Mouse (Mus musculus): ENCODE results near the gene Cabin1. TPM values are rescaled to one million over a fixed set of nuclear protein-coding genes. Genes with fewer than 3 reads are reported as not detected.

The Cabin1 gene
- polyA plus RNA-seq, 1 experiment from 2014 or later, result 30.7 TPM

GRCm38 (mm10) chr10:75675594-75675993, 88.5 kb downstream of the Cabin1 start:
- no peak overlapping the region for H3K27ac ChIP-seq (replicated peaks; ENCODE audit: low read depth, low read length)
- WGBS, result 72% methylated on average over 8 of the region's 8 CpGs
- no peaks in the 10 kb centered on the region for H3K27me3 ChIP-seq (ENCODE audit: control insufficient read depth, insufficient read depth, low read length)
- no peak overlapping the region for H3K9ac ChIP-seq (ENCODE audit: low read length)
- ATAC-seq (ENCODE audit: insufficient number of reproducible peaks, low FRiP score, low TSS enrichment, low read depth) (no peak), DNase-seq (ENCODE audit: low spot score) (no peak)
- H3K4me2 ChIP-seq (ENCODE audit: low read depth, severe bottlenecking), result no peak overlapping the region
- no peaks in the 10 kb centered on the region for H3K9me3 ChIP-seq (ENCODE audit: control insufficient read depth, low read length)
- H3K36me3 ChIP-seq (ENCODE audit: control insufficient read depth, insufficient read depth, low read length), result no peaks in the 10 kb centered on the region
- no peak overlapping the region for H3K4me3 ChIP-seq (ENCODE audit: low read depth, low read length)
- peaks cover 12% of the 10 kb centered on the region for H3K4me1 ChIP-seq (ENCODE audit: control insufficient read depth, insufficient read depth, low read length)

DNA sequence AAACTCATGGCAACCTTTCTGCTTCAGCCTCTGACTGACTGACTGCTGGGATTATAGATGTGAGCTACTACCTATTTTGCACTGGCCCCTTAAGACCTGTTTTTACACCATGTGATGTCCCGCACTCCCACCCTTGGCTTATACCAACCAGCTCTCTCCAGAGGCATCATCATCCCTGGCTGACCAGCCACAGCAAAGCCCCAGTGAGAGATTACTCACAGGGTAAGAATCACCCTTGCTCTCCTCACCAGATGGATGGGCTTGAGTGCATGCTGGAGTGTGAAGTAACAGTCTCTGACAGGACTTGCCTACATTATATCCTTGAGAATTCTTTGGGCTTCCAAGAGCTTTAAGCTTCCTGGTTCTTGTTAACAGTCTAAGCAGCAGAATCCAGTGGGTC, 94.2 kb downstream of the Cabin1 start:
- no peak overlapping the region for H3K4me3 ChIP-seq (ENCODE audit: low read depth, low read length)
- H3K27ac ChIP-seq (replicated peaks; ENCODE audit: low read depth, low read length), result no peak overlapping the region
- no peaks in the 10 kb centered on the region; the same call in 1 of the 2 replicates for H3K36me3 ChIP-seq (ENCODE audit: control insufficient read depth, insufficient read depth, low read length)
- H3K9ac ChIP-seq (ENCODE audit: low read length), result no peak overlapping the region
- no peaks in the 10 kb centered on the region for H3K9me3 ChIP-seq (ENCODE audit: control insufficient read depth, low read length)
- no peaks in the 10 kb centered on the region for H3K27me3 ChIP-seq (ENCODE audit: control insufficient read depth, insufficient read depth, low read length)
- 100% methylated on average over 1 of the region's 1 CpGs for WGBS
- DNase-seq (ENCODE audit: low spot score), result no peak
- no peak overlapping the region for H3K4me2 ChIP-seq (ENCODE audit: low read depth, severe bottlenecking)
- ATAC-seq (ENCODE audit: insufficient number of reproducible peaks, low FRiP score, low TSS enrichment, low read depth), result no peak
- peaks cover 14% of the 10 kb centered on the region; the same call in 1 of the 2 replicates for H3K4me1 ChIP-seq (ENCODE audit: control insufficient read depth, insufficient read depth, low read length)

- no peak overlapping the region for H3K27ac ChIP-seq (replicated peaks; ENCODE audit: low read depth, low read length)
- H3K9me3 ChIP-seq (ENCODE audit: control insufficient read depth, low read length), result no peaks in the 10 kb centered on the region
- H3K4me2 ChIP-seq (ENCODE audit: low read depth, severe bottlenecking), result peak overlapping the region; percentile 100
- DNase-seq (ENCODE audit: low spot score) (peak; percentile 62), ATAC-seq (ENCODE audit: insufficient number of reproducible peaks, low FRiP score, low TSS enrichment, low read depth) (peak; percentile 55)
- 1% methylated on average over 23 of the region's 23 CpGs for WGBS
- H3K27me3 ChIP-seq (ENCODE audit: control insufficient read depth, insufficient read depth, low read length), result no peaks in the 10 kb centered on the region
- H3K4me3 ChIP-seq (ENCODE audit: low read depth, low read length), result peak overlapping the region; percentile 63
- H3K4me1 ChIP-seq (ENCODE audit: control insufficient read depth, insufficient read depth, low read length), result peaks cover 14% of the 10 kb centered on the region; the same call in 1 of the 2 replicates
- H3K36me3 ChIP-seq (ENCODE audit: control insufficient read depth, insufficient read depth, low read length), result peaks cover 3% of the 10 kb centered on the region; the same call in 1 of the 2 replicates
- H3K9ac ChIP-seq (ENCODE audit: low read length), result peak overlapping the region; percentile 64
Observed at GRCm38 (mm10) chr10:75667911-75668270, 96.2 kb downstream of the Cabin1 start.

DNA sequence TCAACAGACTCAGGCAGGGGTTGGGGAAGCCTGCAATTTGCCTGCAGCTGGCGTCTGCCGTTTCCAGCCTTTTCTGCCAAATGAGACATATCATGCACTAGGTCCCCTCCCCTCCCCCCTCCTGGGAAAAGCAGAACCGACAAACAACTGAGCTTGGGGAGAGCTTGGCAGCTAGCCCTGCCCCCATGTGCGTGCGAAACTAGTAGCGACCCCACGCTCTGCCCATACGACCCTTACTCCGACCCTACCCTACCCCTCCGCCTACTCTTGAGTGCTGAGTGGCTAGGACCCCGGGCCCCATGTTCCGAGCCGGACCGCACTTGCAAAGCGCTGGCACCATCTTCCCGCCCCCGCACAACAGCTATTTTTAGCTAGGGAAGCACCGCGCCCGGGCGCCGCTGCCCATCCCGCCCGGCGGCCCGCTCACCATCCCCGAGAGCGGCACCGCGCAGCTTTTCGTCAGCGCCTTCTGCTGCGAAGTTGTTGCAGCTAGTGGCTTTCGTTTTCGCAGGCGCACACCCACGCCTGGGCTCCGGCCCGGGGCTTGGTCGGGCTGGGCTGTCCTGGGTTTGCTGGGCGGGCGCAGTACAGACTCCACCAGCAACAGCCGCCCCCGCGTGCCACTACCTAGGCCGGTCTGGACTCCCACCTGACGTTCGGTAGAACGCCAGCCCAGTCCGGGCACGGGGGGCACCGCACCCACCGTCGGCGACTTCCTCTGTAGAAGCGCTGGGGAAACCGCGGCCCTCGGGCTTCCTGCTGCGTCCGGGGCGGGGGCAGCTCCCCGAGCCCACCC, 96.8 kb downstream of the Cabin1 start:
- Histone ChIP-seq H3K4me2 (ENCODE audit: low read depth, severe bottlenecking) (peak overlapping the region; percentile 100), H3K27me3 (ENCODE audit: control insufficient read depth, insufficient read depth, low read length) (no peaks in the 10 kb centered on the region), H3K4me1 (ENCODE audit: control insufficient read depth, insufficient read depth, low read length) (peaks cover 14% of the 10 kb centered on the region; the same call in 1 of the 2 replicates), H3K9me3 (ENCODE audit: control insufficient read depth, low read length) (no peaks in the 10 kb centered on the region), H3K9ac (ENCODE audit: low read length) (peak overlapping the region; percentile 64), H3K27ac (replicated peaks; ENCODE audit: low read depth, low read length) (no peak overlapping the region), H3K4me3 (ENCODE audit: low read depth, low read length) (peak overlapping the region; percentile 63), H3K36me3 (ENCODE audit: control insufficient read depth, insufficient read depth, low read length) (peaks cover 3% of the 10 kb centered on the region; the same call in 1 of the 2 replicates)
- ATAC-seq (ENCODE audit: insufficient number of reproducible peaks, low FRiP score, low TSS enrichment, low read depth), result no peak
- WGBS, result under 1% methylated on average over 62 of the region's 63 CpGs
- peak; percentile 68 for DNase-seq (ENCODE audit: low spot score)

GRCm38 (mm10) chr10:75666451-75667030, 97.6 kb downstream of the Cabin1 start:
- peak overlapping the region; percentile 100 for H3K4me2 ChIP-seq (ENCODE audit: low read depth, severe bottlenecking)
- peak overlapping the region; percentile 64; the same call in 1 of the 2 replicates for H3K9ac ChIP-seq (ENCODE audit: low read length)
- H3K4me3 ChIP-seq (ENCODE audit: low read depth, low read length), result peak overlapping the region; percentile 63; the same call in 1 of the 2 replicates
- 49% methylated on average over 4 of the region's 4 CpGs for WGBS
- H3K4me1 ChIP-seq (ENCODE audit: control insufficient read depth, insufficient read depth, low read length), result peaks cover 14% of the 10 kb centered on the region; the same call in 1 of the 2 replicates
- no peaks in the 10 kb centered on the region for H3K27me3 ChIP-seq (ENCODE audit: control insufficient read depth, insufficient read depth, low read length)
- H3K27ac ChIP-seq (replicated peaks; ENCODE audit: low read depth, low read length), result no peak overlapping the region
- H3K36me3 ChIP-seq (ENCODE audit: control insufficient read depth, insufficient read depth, low read length), result peaks cover 5% of the 10 kb centered on the region; the same call in 1 of the 2 replicates
- DNase-seq (ENCODE audit: low spot score) (no peak), ATAC-seq (ENCODE audit: insufficient number of reproducible peaks, low FRiP score, low TSS enrichment, low read depth) (no peak)
- H3K9me3 ChIP-seq (ENCODE audit: control insufficient read depth, low read length), result no peaks in the 10 kb centered on the region

DNA sequence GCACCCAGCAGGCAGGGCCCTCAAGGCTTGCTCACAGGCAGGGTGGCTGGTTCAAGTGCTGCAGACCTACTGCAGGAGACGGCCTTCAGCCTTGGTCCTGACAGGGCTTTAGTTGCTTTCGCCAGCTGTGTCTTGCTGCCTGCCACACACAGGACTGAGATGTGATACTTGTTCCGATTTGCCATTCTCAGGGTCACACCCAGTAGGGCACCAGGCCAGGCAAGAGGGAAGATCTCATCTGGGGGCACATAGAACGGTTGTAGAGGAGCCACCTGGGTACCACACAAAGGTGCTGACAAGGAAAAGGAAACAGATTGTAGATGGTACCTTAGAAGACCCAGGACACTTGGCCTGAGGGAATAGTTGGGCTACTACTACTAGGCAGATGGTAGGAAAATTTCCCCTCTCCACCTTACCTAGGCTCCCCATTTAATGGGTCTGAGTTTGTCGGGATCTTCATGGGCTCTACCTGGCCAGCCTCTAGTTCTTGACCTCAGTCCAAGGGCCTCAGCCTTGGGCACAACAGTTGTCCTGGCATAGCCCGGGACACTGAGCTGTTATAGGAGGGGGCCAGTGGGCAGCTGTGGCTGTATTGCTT, 99.4 kb downstream of the Cabin1 start:
- H3K27me3 ChIP-seq (ENCODE audit: control insufficient read depth, insufficient read depth, low read length), result no peaks in the 10 kb centered on the region
- ATAC-seq (ENCODE audit: insufficient number of reproducible peaks, low FRiP score, low TSS enrichment, low read depth) (no peak), DNase-seq (ENCODE audit: low spot score) (no peak)
- WGBS, result 89% methylated on average over 6 of the region's 6 CpGs
- no peak overlapping the region for H3K4me2 ChIP-seq (ENCODE audit: low read depth, severe bottlenecking)
- peaks cover 14% of the 10 kb centered on the region; the same call in 1 of the 2 replicates for H3K4me1 ChIP-seq (ENCODE audit: control insufficient read depth, insufficient read depth, low read length)
- no peak overlapping the region for H3K9ac ChIP-seq (ENCODE audit: low read length)
- no peak overlapping the region for H3K4me3 ChIP-seq (ENCODE audit: low read depth, low read length)
- no peak overlapping the region for H3K27ac ChIP-seq (replicated peaks; ENCODE audit: low read depth, low read length)
- no peaks in the 10 kb centered on the region for H3K9me3 ChIP-seq (ENCODE audit: control insufficient read depth, low read length)
- H3K36me3 ChIP-seq (ENCODE audit: control insufficient read depth, insufficient read depth, low read length), result peaks cover 5% of the 10 kb centered on the region; the same call in 1 of the 2 replicates

DNA sequence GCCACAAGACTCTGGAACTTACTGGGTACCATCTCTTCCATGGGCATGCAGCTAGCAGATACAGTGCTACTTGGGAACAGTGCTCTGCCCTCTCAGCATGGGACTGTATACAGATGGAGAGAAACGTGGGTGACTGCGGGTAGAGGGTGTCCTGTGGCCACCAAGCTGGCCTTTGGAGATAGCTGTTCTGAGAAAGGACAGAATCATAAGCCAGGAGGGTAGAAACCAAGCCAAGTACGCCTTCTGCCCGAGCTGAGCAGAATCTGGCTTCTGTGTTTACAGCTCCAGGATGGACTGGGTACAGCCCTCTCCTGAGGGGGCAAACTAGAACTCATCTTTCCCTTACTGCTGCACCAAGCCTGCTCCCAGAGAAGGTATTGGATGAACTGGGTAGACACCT, 101.6 kb downstream of the Cabin1 start:
- 93% methylated on average over 4 of the region's 4 CpGs for WGBS
- Histone ChIP-seq H3K9ac (ENCODE audit: low read length) (no peak overlapping the region), H3K27ac (replicated peaks; ENCODE audit: low read depth, low read length) (no peak overlapping the region), H3K9me3 (ENCODE audit: control insufficient read depth, low read length) (no peaks in the 10 kb centered on the region), H3K4me3 (ENCODE audit: low read depth, low read length) (no peak overlapping the region), H3K27me3 (ENCODE audit: control insufficient read depth, insufficient read depth, low read length) (no peaks in the 10 kb centered on the region), H3K36me3 (ENCODE audit: control insufficient read depth, insufficient read depth, low read length) (peaks cover 5% of the 10 kb centered on the region; the same call in 1 of the 2 replicates), H3K4me1 (ENCODE audit: control insufficient read depth, insufficient read depth, low read length) (peaks cover 8% of the 10 kb centered on the region; the same call in 1 of the 2 replicates), H3K4me2 (ENCODE audit: low read depth, severe bottlenecking) (no peak overlapping the region)
- ATAC-seq (ENCODE audit: insufficient number of reproducible peaks, low FRiP score, low TSS enrichment, low read depth) (no peak), DNase-seq (ENCODE audit: low spot score) (no peak)

GRCm38 (mm10) chr10:75661876-75662275, 102.3 kb downstream of the Cabin1 start:
- no peak for DNase-seq (ENCODE audit: low spot score)
- 89% methylated on average over 3 of the region's 3 CpGs for WGBS
- no peak for ATAC-seq (ENCODE audit: insufficient number of reproducible peaks, low FRiP score, low TSS enrichment, low read depth)
- H3K27ac ChIP-seq (replicated peaks; ENCODE audit: low read depth, low read length), result no peak overlapping the region
- no peaks in the 10 kb centered on the region for H3K27me3 ChIP-seq (ENCODE audit: control insufficient read depth, insufficient read depth, low read length)
- H3K36me3 ChIP-seq (ENCODE audit: control insufficient read depth, insufficient read depth, low read length), result peaks cover 5% of the 10 kb centered on the region; the same call in 1 of the 2 replicates
- no peak overlapping the region for H3K4me2 ChIP-seq (ENCODE audit: low read depth, severe bottlenecking)
- no peaks in the 10 kb centered on the region for H3K9me3 ChIP-seq (ENCODE audit: control insufficient read depth, low read length)
- peaks cover 5% of the 10 kb centered on the region; the same call in 1 of the 2 replicates for H3K4me1 ChIP-seq (ENCODE audit: control insufficient read depth, insufficient read depth, low read length)
- H3K4me3 ChIP-seq (ENCODE audit: low read depth, low read length), result no peak overlapping the region
- no peak overlapping the region for H3K9ac ChIP-seq (ENCODE audit: low read length)
